Mouse (Mus musculus) cerebellum, adult 2 months (tissue): ENCODE measurements at regions not wholly inside any gene's neighbourhood (a gene's known extent, or its start where the extent isn't known, plus 50 kb on each side); places are given as distances from the start of the nearest gene placed in this dataset.

Source experiments
- CTCF ChIP-seq: fragments of 200-500 bp; IDR thresholded peaks from 2 replicates; pipeline ENCODE4 v1.5.1; 2011; ENCODE audit warnings: low read depth, mild to moderate bottlenecking, control low read depth, low read length, moderate library complexity, borderline replicate concordance; ENCODE audit not compliant: insufficient read depth
- POLR2A ChIP-seq: fragments of 200-500 bp; IDR thresholded peaks from 2 replicates; pipeline ENCODE4 v1.6.1; 2011; ENCODE audit warnings: low read length, control low read depth, borderline replicate concordance; ENCODE audit not compliant: insufficient read depth

GRCm38 (mm10) chr14:98730375-98730774, 263.7 kb downstream of the Rpl36a-ps1 start:
- TF ChIP-seq CTCF: no peak
- no peak for TF ChIP-seq POLR2A
